Mouse (Mus musculus) kidney, adult 2 months (tissue): ENCODE measurements around the gene Lrmda. TPM values are rescaled to one million over a fixed set of nuclear protein-coding genes. Genes with fewer than 3 reads are reported as not detected.

Experiments used
- DNase-seq: peaks from one replicate; pipeline ENCODE4 v3.0.0; 2021
- H3K27ac ChIP-seq: fragments of 200-500 bp; 2 replicates; pipeline ENCODE4 v1.5.1; 2012; ENCODE audit warnings: low read depth, low read length, control low read depth, inconsistent platforms; ENCODE audit not compliant: insufficient read depth
- H3K27me3 ChIP-seq: fragments of 200-500 bp; replicated peaks from 2 replicates; pipeline ENCODE4 v1.6.1; 2012; ENCODE audit warnings: mild to moderate bottlenecking, moderate library complexity, low read length, inconsistent platforms; ENCODE audit not compliant: control insufficient read depth, insufficient read depth
- H3K36me3 ChIP-seq: fragments of 200-500 bp; 2 replicates; pipeline ENCODE4 v1.6.1; 2012; ENCODE audit warnings: mild to moderate bottlenecking, moderate library complexity, low read length, inconsistent platforms; ENCODE audit not compliant: control insufficient read depth, insufficient read depth
- H3K4me1 ChIP-seq: fragments of 200-500 bp; 2 replicates; pipeline ENCODE4 v1.6.1; 2011; ENCODE audit warnings: low read length; ENCODE audit not compliant: control insufficient read depth, insufficient read depth
- H3K4me3 ChIP-seq: fragments of 200-500 bp; 2 replicates; pipeline ENCODE4 v1.5.1; 2011; ENCODE audit warnings: mild to moderate bottlenecking, low read depth, low read length, control low read depth; ENCODE audit not compliant: insufficient read depth
- CTCF ChIP-seq: fragments of 200-500 bp; conservative IDR thresholded peaks from 2 replicates; pipeline ENCODE4 v1.5.1; 2011; ENCODE audit warnings: low read depth, mild to moderate bottlenecking, control low read depth, low read length, moderate library complexity, mixed read lengths; ENCODE audit not compliant: insufficient read depth, insufficient read length
- POLR2A ChIP-seq: fragments of 200-500 bp; IDR thresholded peaks from one replicate; pipeline ENCODE4 v1.6.1; 2011; ENCODE audit warnings: low read depth, low read length, control low read depth
- WGBS: fragments of 180-500 bp; shearing (Covaris S2); methylation state at CpG from one replicate; pipeline ENCODE4 v1.1.7; 2018; 5-methylcytosine and 5-hydroxymethylcytosine counted together
- polyA plus RNA-seq: library from polyadenylated mRNA; depleted of rRNA; stranded (reverse); fragments of >200 nt; gene quantifications from 2 replicates; pipeline ENCODE4 v1.2.3, GENCODE M21; 2012

Gene Lrmda
- polyA plus RNA-seq, 1 experiment: 3.3 TPM

DNA sequence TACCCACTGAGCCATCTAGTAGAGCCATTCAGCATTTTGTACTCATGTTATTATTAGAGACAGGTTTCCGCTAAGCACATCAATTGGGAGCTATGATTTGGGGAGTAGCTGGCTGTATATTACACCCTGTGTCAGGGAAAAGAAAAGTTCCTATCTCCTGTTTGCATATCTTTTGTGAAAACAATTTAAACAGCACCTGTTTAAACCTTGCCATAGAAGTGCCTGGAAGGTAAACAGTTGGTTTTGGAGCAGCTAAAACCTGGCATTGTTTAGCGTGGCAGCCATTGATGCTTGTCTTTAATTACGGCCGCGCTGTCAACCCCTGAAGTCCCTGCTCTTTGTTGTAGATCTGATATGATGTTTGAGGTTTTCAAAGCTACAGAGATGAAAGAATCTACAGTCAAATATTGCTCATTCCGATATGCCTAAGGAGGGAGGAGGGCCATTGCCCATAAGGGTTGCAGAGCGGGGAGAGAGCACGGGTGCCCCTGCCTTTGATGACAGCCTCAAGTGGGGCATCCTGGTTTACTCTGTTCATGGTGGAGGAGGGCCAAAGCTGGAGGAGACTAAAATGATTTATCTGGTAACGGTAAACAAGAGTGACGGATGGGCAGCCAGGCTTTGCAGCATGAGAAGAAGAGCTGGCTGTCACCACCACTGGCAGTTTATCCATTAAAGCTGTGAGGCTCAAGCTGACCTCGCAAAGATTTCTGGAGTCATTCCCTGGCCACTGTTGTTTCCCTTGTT, 306.9 kb downstream of the Lrmda start:
- WGBS: 87% methylated on average over 11 of the region's 11 CpGs
- DNase-seq: no peak
- TF ChIP-seq POLR2A: no peak
- TF ChIP-seq CTCF: no peak
- H3K27ac ChIP-seq: no peak overlapping the region
- H3K4me3 ChIP-seq: no peak overlapping the region
- no peaks in the 10 kb centered on the region for H3K36me3 ChIP-seq
- H3K4me1 ChIP-seq: no peaks in the 10 kb centered on the region
- H3K27me3 ChIP-seq: no peaks in the 10 kb centered on the region

DNA sequence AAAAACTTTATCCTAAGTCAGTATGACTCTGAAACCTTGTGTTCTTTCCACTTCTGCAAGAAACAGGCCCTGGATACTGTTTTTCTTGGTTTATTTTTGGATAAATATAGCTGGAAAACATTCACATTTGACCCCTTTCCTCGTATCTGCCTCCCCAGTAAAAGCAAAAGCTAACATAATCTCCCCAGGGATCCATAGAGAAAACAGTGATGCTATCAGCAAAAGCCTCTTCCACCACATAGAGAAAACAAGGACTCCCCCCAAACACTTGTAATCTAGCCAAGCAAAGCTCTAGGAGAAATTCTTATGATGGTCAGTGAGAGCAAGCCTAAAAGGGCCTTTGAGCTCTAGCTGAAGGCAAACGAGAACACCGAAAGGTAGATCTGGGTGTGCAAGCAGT, 309.7 kb downstream of the Lrmda start:
- H3K27ac ChIP-seq: peak overlapping the region; percentile 20; the same call in 1 of the 2 replicates
- no peaks in the 10 kb centered on the region for H3K36me3 ChIP-seq
- no peak overlapping the region for H3K4me3 ChIP-seq
- TF ChIP-seq CTCF: no peak
- no peak for TF ChIP-seq POLR2A
- H3K27me3 ChIP-seq: no peaks in the 10 kb centered on the region
- H3K4me1 ChIP-seq: no peaks in the 10 kb centered on the region
- DNase-seq: peak; percentile 44
- 78% methylated on average over 3 of the region's 3 CpGs for WGBS

DNA sequence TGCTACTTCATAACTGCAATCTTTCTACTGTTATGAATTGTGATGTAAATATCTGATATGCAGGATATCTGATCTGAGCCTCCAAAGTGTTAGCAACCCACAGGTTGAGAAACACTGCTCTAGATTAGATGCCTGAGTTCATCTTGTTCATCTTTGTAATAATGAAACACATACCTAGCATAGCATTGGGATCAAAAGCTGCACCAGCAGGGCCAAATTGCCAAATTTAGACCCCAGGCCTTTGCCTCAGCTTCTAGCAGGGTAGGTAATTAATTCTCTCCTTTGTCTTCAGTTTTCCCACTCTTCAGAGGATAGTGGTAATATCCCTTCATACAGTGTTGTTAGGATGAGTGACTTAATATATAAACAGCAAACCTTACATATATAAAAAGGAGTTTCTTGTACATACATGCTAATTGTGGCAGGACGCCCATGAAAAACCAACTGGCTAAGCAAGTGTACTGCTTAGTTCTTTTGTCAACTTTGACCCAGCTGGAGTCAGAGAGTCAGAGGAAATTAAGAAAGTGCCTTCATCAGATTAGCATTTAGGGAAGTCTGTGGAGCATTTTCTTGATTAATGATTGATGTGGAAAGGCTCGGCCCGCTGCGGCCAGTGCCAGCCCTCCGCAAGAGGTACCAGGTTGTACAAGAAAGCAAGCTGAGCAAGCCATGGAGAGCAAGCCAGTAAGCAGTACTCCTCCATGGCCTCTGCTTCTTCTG, 315.7 kb downstream of the Lrmda start:
- TF ChIP-seq POLR2A (no peak), CTCF (no peak)
- Histone ChIP-seq H3K36me3 (no peaks in the 10 kb centered on the region), H3K27me3 (no peaks in the 10 kb centered on the region), H3K4me1 (peaks cover 7% of the 10 kb centered on the region; the same call in 1 of the 2 replicates), H3K27ac (no peak overlapping the region), H3K4me3 (no peak overlapping the region)
- DNase-seq: peak; percentile 81
- 43% methylated on average over 5 of the region's 5 CpGs for WGBS

DNA sequence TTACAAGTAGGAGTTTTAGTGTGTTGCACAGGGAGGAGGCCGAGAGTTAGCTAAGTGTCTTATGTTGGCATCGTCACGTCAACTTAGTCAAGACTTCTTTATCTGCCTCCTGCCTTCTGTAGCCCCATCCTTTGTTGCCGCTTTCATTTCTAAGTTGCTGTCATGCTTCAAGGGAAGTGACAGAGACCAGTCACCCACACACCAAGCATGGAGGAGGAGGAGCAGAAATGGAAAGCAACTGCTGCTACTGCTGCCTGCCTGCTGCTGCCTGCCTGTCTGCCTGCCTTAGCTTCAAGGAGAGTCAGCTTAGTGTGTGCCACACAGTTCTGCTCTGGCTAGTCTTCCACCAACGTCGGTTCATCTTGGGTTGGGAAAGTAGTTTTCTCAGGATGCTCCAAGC, 319.7 kb downstream of the Lrmda start:
- no peak overlapping the region for H3K27ac ChIP-seq
- H3K27me3 ChIP-seq: no peaks in the 10 kb centered on the region
- no peak for DNase-seq
- H3K4me1 ChIP-seq: peaks cover 7% of the 10 kb centered on the region; the same call in 1 of the 2 replicates
- no peaks in the 10 kb centered on the region for H3K36me3 ChIP-seq
- TF ChIP-seq POLR2A: no peak
- TF ChIP-seq CTCF: no peak
- H3K4me3 ChIP-seq: no peak overlapping the region
- WGBS: 59% methylated on average over 6 of the region's 6 CpGs

DNA sequence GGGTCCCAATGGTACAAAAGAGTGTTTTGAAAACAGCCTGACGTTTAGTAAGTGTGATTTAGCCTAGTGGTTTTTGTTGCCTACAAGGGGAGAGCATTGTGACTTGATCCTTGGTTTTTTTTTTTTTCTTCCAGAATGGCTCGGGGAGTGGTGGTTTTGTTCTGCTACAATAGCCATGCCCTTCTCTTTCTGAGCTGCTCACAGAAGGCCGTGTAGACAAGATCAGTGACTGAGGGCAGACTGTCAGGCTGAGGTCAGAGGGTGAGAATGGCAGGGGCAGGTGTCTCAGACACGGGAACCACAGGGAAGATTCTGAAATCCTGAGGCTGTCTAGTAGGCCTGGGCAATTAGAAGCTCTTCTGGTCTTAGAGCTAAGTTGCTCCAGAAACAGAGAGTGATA, 323.8 kb downstream of the Lrmda start:
- DNase-seq: no peak
- TF ChIP-seq POLR2A (no peak), CTCF (no peak)
- no peak overlapping the region for H3K27ac ChIP-seq
- no peaks in the 10 kb centered on the region for H3K27me3 ChIP-seq
- H3K4me1 ChIP-seq: peaks cover 4% of the 10 kb centered on the region; the same call in 1 of the 2 replicates
- H3K4me3 ChIP-seq: no peak overlapping the region
- 68% methylated on average over 4 of the region's 4 CpGs for WGBS
- H3K36me3 ChIP-seq: no peaks in the 10 kb centered on the region

DNA sequence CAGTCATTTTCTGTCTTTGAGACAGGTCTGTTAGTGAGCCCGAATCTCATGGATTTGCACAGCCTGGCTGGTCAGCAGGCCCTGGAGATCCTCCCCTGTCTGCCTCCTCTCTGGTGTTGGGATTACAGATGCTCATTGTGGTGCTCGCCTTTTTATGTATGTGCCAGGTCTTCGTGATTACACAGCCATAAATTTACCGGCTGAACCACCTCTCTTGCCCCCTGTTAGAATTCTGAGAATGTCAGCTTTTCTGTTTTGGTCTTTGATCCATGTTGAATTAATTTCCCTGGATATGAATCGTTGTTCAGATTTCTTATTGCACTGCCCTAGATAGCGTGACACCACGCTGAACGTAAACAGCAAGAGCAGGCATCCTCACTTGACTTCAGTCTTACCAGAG, 325.7 kb downstream of the Lrmda start:
- Histone ChIP-seq H3K36me3 (no peaks in the 10 kb centered on the region), H3K4me1 (no peaks in the 10 kb centered on the region), H3K27ac (no peak overlapping the region), H3K27me3 (no peaks in the 10 kb centered on the region), H3K4me3 (no peak overlapping the region)
- 77% methylated on average over 8 of the region's 8 CpGs for WGBS
- TF ChIP-seq POLR2A: no peak
- no peak for TF ChIP-seq CTCF
- no peak for DNase-seq

DNA sequence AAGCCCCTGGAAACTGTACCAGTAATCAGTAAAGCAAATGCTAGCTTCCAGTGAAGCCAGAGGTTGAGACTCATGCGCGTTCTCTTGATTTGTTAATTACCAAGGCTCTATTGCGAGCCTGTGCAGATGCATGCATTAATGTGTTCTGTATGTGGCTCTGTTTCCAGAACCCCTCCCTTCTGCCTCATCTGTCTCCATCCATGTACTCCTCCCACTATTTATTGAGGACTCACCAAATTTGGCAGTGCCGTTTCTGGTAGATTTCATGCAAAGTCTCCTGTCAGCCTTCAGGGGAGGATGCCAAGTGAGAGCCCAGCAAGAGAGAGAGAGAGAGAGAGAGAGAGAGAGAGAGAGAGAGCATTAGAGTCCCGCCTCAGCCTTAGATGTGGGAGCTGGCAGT, 334.1 kb downstream of the Lrmda start:
- Histone ChIP-seq H3K4me1 (no peaks in the 10 kb centered on the region), H3K4me3 (no peak overlapping the region), H3K27ac (no peak overlapping the region), H3K36me3 (no peaks in the 10 kb centered on the region), H3K27me3 (no peaks in the 10 kb centered on the region)
- no peak for DNase-seq
- 89% methylated on average over 5 of the region's 5 CpGs for WGBS
- TF ChIP-seq CTCF: no peak
- TF ChIP-seq POLR2A: no peak
